Mouse (Mus musculus) stomach, embryonic 16.5 days (tissue): ENCODE data around the gene Slc40a1. TPM values are rescaled to one million over a fixed set of nuclear protein-coding genes. Genes with fewer than 3 reads are reported as not detected.

Experiments used
- ATAC-seq: fragments of 200-750 bp; cut with Nextera tagmentation; 2 replicates; pipeline ENCODE4 v1.8.0; 2017; ENCODE audit warnings: moderate number of reproducible peaks, moderate TSS enrichment; ENCODE audit not compliant: insufficient read depth, low FRiP score
- H3K27ac ChIP-seq: fragments of 300-500 bp; sonication (generic); 2 replicates; pipeline ENCODE4 v1.5.1; 2014; ENCODE audit warnings: low read length
- H3K27me3 ChIP-seq: fragments of 300-500 bp; sonication (generic); 2 replicates; pipeline ENCODE4 v1.6.1; 2014; ENCODE audit warnings: low read length, control low read depth, mixed read lengths; ENCODE audit not compliant: control insufficient read depth, insufficient read depth
- H3K36me3 ChIP-seq: fragments of 300-500 bp; sonication (generic); 2 replicates; pipeline ENCODE4 v1.6.1; 2014; ENCODE audit warnings: low read length; ENCODE audit not compliant: control insufficient read depth, insufficient read depth
- H3K4me1 ChIP-seq: fragments of 300-500 bp; sonication (generic); 2 replicates; pipeline ENCODE4 v1.6.1; 2014; ENCODE audit warnings: low read length, control low read depth, mixed read lengths; ENCODE audit not compliant: control insufficient read depth, insufficient read depth
- H3K4me2 ChIP-seq: fragments of 300-500 bp; sonication (generic); 2 replicates; pipeline ENCODE4 v1.6.1; 2014; ENCODE audit warnings: low read depth, low read length, mixed read lengths
- H3K4me3 ChIP-seq: fragments of 300-500 bp; sonication (generic); replicated peaks from 2 replicates; pipeline ENCODE4 v1.5.1; 2014; ENCODE audit warnings: mild to moderate bottlenecking, low read length
- H3K9ac ChIP-seq: fragments of 300-500 bp; sonication (generic); 2 replicates; pipeline ENCODE4 v1.6.1; 2014; ENCODE audit warnings: low read length
- H3K9me3 ChIP-seq: fragments of 300-500 bp; sonication (generic); replicated peaks from 2 replicates; pipeline ENCODE4 v1.6.1; 2016; ENCODE audit warnings: low read length, control low read depth; ENCODE audit not compliant: control insufficient read depth
- WGBS: fragments of 180-500 bp; shearing (Covaris S2); extraction: QIAGEN DNeasy Blood & Tissue Kit; methylation state at CpG from one replicate; pipeline ENCODE4 v1.1.7; 2014; 5-methylcytosine and 5-hydroxymethylcytosine counted together
- polyA plus RNA-seq: library from polyadenylated mRNA; unstranded; fragments of >200 nt; fragmentation: Nextera tagmentation; extraction: Ambion mirVana; gene quantifications from 2 replicates; pipeline ENCODE4 v1.2.1, GENCODE M21; 2015

The Slc40a1 gene
- polyA plus RNA-seq, 1 experiment from 2014 or later: 142 TPM

DNA sequence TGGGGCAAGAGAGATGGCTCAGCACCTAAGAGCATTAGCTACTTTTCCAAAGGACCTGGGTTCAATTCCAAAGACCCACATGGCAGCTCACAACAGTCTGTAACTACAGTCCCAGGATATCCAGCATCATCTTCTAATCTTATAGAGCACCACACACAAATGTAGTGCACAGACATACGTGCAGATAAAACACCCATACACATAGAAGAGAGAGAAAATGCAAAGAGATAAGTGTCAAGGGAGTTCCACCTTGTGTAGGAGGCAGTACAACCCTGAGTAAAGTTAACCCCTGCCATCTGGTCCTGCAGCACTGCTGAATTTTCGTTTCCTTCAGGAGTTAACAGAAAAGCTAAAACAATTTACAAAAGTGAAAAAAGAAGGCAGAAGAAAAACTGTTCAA is 50.7 kb downstream of the Slc40a1 start:
- H3K4me1 ChIP-seq: no peaks in the 10 kb centered on the region
- 61% methylated on average over 2 of the region's 2 CpGs for WGBS
- H3K9me3 ChIP-seq: no peaks in the 10 kb centered on the region
- no peak overlapping the region for H3K27ac ChIP-seq
- ATAC-seq: no peak
- H3K27me3 ChIP-seq: no peaks in the 10 kb centered on the region
- no peak overlapping the region for H3K4me3 ChIP-seq
- H3K4me2 ChIP-seq: no peak overlapping the region
- no peak overlapping the region for H3K9ac ChIP-seq
- H3K36me3 ChIP-seq: no peaks in the 10 kb centered on the region

DNA sequence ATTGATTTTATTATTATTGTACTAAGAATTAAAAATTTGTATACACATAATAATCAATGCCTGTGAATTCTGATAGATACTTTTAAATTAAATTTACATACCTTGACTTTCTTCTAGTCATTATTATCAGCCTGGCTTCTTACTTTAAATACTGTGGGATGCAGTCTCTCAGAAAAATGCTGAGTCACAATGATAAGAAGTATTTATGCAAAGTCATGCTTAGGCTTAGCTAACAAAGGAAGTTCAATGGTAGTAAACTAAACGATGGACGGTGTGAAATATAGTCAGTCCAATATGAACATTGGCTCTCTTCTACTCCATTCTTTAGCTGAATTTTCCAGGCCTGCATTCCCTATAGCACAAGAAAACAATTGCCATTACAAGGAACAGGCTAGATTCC is 53.1 kb downstream of the Slc40a1 start:
- 71% methylated on average over 2 of the region's 2 CpGs for WGBS
- Histone ChIP-seq H3K9ac (no peak overlapping the region), H3K4me2 (no peak overlapping the region), H3K4me1 (peaks cover 7% of the 10 kb centered on the region), H3K36me3 (no peaks in the 10 kb centered on the region), H3K27ac (no peak overlapping the region), H3K9me3 (no peaks in the 10 kb centered on the region), H3K27me3 (no peaks in the 10 kb centered on the region), H3K4me3 (no peak overlapping the region)
- ATAC-seq: no peak

GRCm38 (mm10) chr1:45868479-45869137 is 57.7 kb downstream of the Slc40a1 start:
- H3K4me3 ChIP-seq: no peak overlapping the region
- WGBS: 53% methylated on average over 3 of the region's 3 CpGs
- no peaks in the 10 kb centered on the region for H3K27me3 ChIP-seq
- H3K4me2 ChIP-seq: no peak overlapping the region
- no peak for ATAC-seq
- H3K27ac ChIP-seq: peak overlapping the region; percentile 75
- H3K36me3 ChIP-seq: no peaks in the 10 kb centered on the region
- no peak overlapping the region for H3K9ac ChIP-seq
- peaks cover 25% of the 10 kb centered on the region for H3K4me1 ChIP-seq
- H3K9me3 ChIP-seq: no peaks in the 10 kb centered on the region

- H3K27me3 ChIP-seq: no peaks in the 10 kb centered on the region
- no peak overlapping the region for H3K9ac ChIP-seq
- no peaks in the 10 kb centered on the region for H3K9me3 ChIP-seq
- H3K4me1 ChIP-seq: peaks cover 25% of the 10 kb centered on the region
- ATAC-seq: peak; percentile 21; the same call in 1 of the 2 replicates
- WGBS: 39% methylated on average over 1 of the region's 1 CpGs
- no peaks in the 10 kb centered on the region for H3K36me3 ChIP-seq
- H3K4me3 ChIP-seq: no peak overlapping the region
- peak overlapping the region; percentile 75 for H3K27ac ChIP-seq
- no peak overlapping the region for H3K4me2 ChIP-seq
These were observed 58.3 kb downstream of the Slc40a1 start for GRCm38 (mm10) chr1:45868050-45868449.

GRCm38 (mm10) chr1:45866288-45867018 is 59.9 kb downstream of the Slc40a1 start:
- H3K27ac ChIP-seq: peak overlapping the region; percentile 66
- H3K4me2 ChIP-seq: no peak overlapping the region
- H3K4me3 ChIP-seq: no peak overlapping the region

GRCm38 (mm10) chr1:45865727-45866126 is 60.6 kb downstream of the Slc40a1 start:
- no peak overlapping the region for H3K4me2 ChIP-seq

More at GRCm38 (mm10) chr1:45866288-45867018, 59.9 kb downstream of the Slc40a1 start:
- Histone ChIP-seq H3K9me3 (no peaks in the 10 kb centered on the region), H3K27me3 (no peaks in the 10 kb centered on the region), H3K9ac (no peak overlapping the region), H3K36me3 (no peaks in the 10 kb centered on the region), H3K4me1 (peaks cover 25% of the 10 kb centered on the region)
- no peak for ATAC-seq
- 36% methylated on average over 3 of the region's 3 CpGs for WGBS

DNA sequence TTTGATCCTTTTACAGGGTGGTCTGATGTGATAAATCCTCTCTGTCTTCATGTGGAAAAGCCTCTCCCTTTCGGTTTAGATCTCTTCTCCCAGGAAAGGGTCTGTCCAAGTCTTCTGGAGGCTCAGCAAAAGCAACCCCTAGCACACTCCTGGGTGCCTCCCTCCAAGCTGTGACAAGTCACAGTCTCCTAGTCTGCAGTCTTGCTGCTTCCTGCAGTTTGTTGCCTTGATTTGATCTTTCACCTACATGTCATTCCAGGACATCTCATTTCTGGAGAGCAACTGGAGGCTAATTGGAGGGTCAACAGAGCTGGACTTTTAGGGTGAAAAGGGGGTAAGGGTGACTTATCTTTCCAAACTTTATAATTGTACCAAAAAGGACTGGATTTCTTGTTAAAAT is 61.0 kb downstream of the Slc40a1 start:
- Histone ChIP-seq H3K4me2 (no peak overlapping the region), H3K4me1 (peaks cover 25% of the 10 kb centered on the region), H3K9ac (peak overlapping the region; percentile 38; the same call in 1 of the 2 replicates), H3K36me3 (no peaks in the 10 kb centered on the region), H3K27me3 (no peaks in the 10 kb centered on the region), H3K9me3 (no peaks in the 10 kb centered on the region), H3K27ac (peak overlapping the region; percentile 75), H3K4me3 (no peak overlapping the region)
- WGBS: 26% methylated on average over 1 of the region's 1 CpGs
- ATAC-seq: no peak

More at GRCm38 (mm10) chr1:45865727-45866126, 60.6 kb downstream of the Slc40a1 start:
- peak overlapping the region; percentile 75 for H3K27ac ChIP-seq
- ATAC-seq: no peak
- no peak overlapping the region for H3K4me3 ChIP-seq
- 47% methylated on average over 5 of the region's 5 CpGs for WGBS
- no peaks in the 10 kb centered on the region for H3K36me3 ChIP-seq
- H3K4me1 ChIP-seq: peaks cover 25% of the 10 kb centered on the region
- no peaks in the 10 kb centered on the region for H3K27me3 ChIP-seq
- no peak overlapping the region for H3K9ac ChIP-seq
- H3K9me3 ChIP-seq: no peaks in the 10 kb centered on the region

GRCm38 (mm10) chr1:45864564-45865014 is 61.7 kb downstream of the Slc40a1 start:
- 34% methylated on average over 4 of the region's 4 CpGs for WGBS
- peaks cover 29% of the 10 kb centered on the region for H3K4me1 ChIP-seq
- peak; percentile 67 for ATAC-seq

GRCm38 (mm10) chr1:45863641-45864040 is 62.7 kb downstream of the Slc40a1 start:
- H3K27me3 ChIP-seq: no peaks in the 10 kb centered on the region
- H3K9me3 ChIP-seq: no peaks in the 10 kb centered on the region
- no peak overlapping the region for H3K27ac ChIP-seq
- H3K4me2 ChIP-seq: no peak overlapping the region
- H3K36me3 ChIP-seq: no peaks in the 10 kb centered on the region
- 87% methylated on average over 3 of the region's 3 CpGs for WGBS
- H3K9ac ChIP-seq: no peak overlapping the region
- H3K4me3 ChIP-seq: no peak overlapping the region
- no peak for ATAC-seq
- peaks cover 25% of the 10 kb centered on the region for H3K4me1 ChIP-seq

More at GRCm38 (mm10) chr1:45864564-45865014, 61.7 kb downstream of the Slc40a1 start:
- Histone ChIP-seq H3K4me2 (peak overlapping the region; percentile 6; the same call in 1 of the 2 replicates), H3K27ac (peak overlapping the region; percentile 82), H3K9me3 (no peaks in the 10 kb centered on the region), H3K36me3 (no peaks in the 10 kb centered on the region), H3K4me3 (no peak overlapping the region), H3K27me3 (no peaks in the 10 kb centered on the region), H3K9ac (0 out of 2 replicates have a peak overlapping the region, but pooled peaks have one; percentile 5)
